Mouse (Mus musculus): Measurements from ENCODE around the gene Mpdz. TPM values are rescaled to one million over a fixed set of nuclear protein-coding genes. Genes with fewer than 3 reads are reported as not detected.

Gene Mpdz
- polyA plus RNA-seq (2014; fragmentation: Illumina TruSeq; extraction: RNeasy Lipid Tissue Mini Kit (QIAGEN cat#74804); ENCODE audit: low read depth, low replicate concordance) = 79.0 TPM

GRCm38 (mm10) chr4:81442078-81442981, at the start of gene Mpdz:
Mpdz (minus strand) TSS chr4:81442815.

